Mouse (Mus musculus): Measurements from ENCODE around the gene Srsf4.

Gene Srsf4

DNA sequence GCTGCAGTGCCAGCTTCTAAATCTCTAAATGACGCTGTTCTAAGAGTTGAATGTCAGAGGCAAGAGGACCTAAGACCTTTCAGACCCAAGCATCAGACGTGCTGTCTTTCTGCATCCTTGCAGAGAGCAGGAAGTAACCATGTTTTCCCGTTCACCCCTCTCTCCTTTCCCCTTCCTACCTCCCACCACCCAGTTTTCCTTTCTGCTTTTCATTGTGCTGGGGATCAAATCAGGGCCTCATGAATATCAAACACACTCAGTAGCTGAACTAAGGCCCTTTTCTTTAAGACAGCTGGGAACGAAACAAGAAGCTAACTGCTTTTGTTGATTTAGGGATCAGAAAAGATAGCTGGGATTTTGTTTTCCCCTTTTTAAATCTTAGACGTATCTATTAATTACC lies 76.5 kb downstream of the Srsf4 start:
- in situ Hi-C loops (cut with MboI; ENCODE audit: unreplicated experiment in 2 of 2): loop anchor here in 1 of 2 experiments (25.0 kb wide), 1 partner anchor 988 kb away; no protein-coding TSS in a partner anchor

- in situ Hi-C loops (cut with MboI; ENCODE audit: unreplicated experiment in 2 of 2): loop anchor here in 1 of 2 experiments (25.0 kb wide), 1 partner anchor 988 kb away; no protein-coding TSS in a partner anchor
Observed at GRCm38 (mm10) chr4:131950657-131951056, 77.2 kb downstream of the Srsf4 start.

Data from v-Abl transformed pro-B cells (cell line).